Mouse (Mus musculus): Measurements from ENCODE around the gene Gm9821. TPM values are rescaled to one million over a fixed set of nuclear protein-coding genes. Genes with fewer than 3 reads are reported as not detected.
A peak's percentile ranks its signal among the peaks of the same experiment; 100 is the strongest.

Gene Gm9821
- polyA plus RNA-seq (2016; fragmentation: Nextera tagmentation; extraction: Ambion mirVana) = 0.33 and 0.56 TPM in 2 replicates

DNA sequence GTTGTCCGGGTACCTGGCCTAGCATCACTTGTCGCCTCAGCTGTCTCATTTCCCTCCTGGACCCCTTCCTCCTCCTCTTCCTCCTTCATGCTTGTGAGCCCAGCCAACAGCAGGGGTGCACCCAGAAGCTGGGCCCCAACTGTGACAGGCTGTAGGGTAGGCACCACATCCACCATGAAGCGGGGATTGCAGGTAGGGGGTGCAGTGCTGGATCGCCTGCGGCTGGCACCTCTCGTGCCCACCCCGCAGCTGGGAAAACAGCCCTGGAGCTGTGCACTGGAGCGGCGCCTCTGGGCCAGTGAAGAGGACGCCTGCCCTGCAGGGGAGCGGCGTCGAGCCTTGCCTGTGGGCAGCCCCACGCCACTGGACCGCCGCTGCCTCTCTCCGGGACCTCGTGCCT lies at the start of gene Gm9821:
Gm9821 (plus strand) TSS at position 221 of the 400 bp plus-strand sequence.
- H3K4me1 ChIP-seq = peaks cover 51% of the 10 kb centered on the region
- H3K4me3 ChIP-seq = no peak within 1 kb of the TSS
- H3K27ac ChIP-seq = peak within 1 kb of the TSS; percentile 59

DNA sequence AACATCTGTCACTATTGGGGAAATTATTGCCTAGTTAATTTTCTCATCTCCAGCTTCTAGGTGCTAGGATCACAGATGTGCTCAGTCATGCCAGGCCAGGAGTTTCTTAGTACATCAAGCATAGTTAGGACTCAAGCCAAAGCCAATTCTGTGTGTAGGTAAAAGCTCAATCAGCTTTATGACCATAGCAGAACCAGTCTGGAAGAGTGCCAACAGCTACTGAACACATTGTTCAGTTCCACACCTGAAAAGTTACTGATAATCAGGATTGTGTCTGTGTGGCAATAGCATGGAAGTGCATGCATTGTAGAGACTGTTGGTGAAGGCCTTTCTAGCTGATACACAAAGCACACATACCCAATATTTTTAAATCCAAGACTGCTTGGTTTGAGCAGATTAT lies 47.5 kb upstream of the Gm9821 start:
- Histone ChIP-seq H3K36me3 (peaks cover 54% of the 10 kb centered on the region), H3K27me3 (ENCODE audit: low read depth, poor library complexity, severe bottlenecking) (no peaks in the 10 kb centered on the region)

More for the DNA sequence above, at the start of gene Gm9821:
- peaks cover 38% of the 10 kb centered on the region for H3K36me3 ChIP-seq
- DNase-seq (ENCODE audit: low spot score) = no peak
- 89% methylated on average over 18 of the region's 18 CpGs for WGBS
- no peaks in the 10 kb centered on the region for H3K27me3 ChIP-seq (ENCODE audit: low read depth, poor library complexity, severe bottlenecking)
- H3K9me3 ChIP-seq (replicated peaks) = no peaks in the 10 kb centered on the region

DNA sequence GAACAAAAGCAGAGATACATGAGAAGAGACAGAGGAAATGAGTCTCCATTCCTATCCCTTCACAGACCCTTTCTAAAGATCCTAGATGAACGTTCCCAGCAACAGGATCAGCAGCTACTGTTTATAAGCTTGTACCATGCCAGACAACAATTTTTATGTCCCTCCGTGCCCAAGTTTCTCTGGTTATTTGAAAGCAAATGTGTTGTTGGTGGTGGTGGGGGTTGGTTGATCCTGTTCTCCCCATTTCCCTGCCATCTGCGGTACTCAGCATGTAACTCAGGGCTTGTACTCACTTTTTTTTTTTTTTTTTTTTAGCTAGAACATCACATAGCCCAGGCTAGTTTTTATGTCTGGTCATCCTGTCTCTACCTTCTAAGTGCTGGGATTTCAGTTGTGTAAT lies 46.4 kb upstream of the Gm9821 start:
- H3K4me1 ChIP-seq = no peaks in the 10 kb centered on the region
- H3K27ac ChIP-seq = no peak overlapping the region
- DNase-seq (ENCODE audit: low spot score) = no peak
- peaks cover 49% of the 10 kb centered on the region for H3K36me3 ChIP-seq
- H3K27me3 ChIP-seq (ENCODE audit: low read depth, poor library complexity, severe bottlenecking) = no peaks in the 10 kb centered on the region
- no peaks in the 10 kb centered on the region for H3K9me3 ChIP-seq (replicated peaks)
- 93% methylated on average over 3 of the region's 3 CpGs for WGBS
- no peak overlapping the region for H3K4me3 ChIP-seq

More for the DNA sequence above, 47.5 kb upstream of the Gm9821 start:
- H3K4me3 ChIP-seq = no peak overlapping the region
- DNase-seq (ENCODE audit: low spot score) = no peak
- no peaks in the 10 kb centered on the region for H3K9me3 ChIP-seq (replicated peaks)
- no peak overlapping the region for H3K27ac ChIP-seq
- H3K4me1 ChIP-seq = no peaks in the 10 kb centered on the region

DNA sequence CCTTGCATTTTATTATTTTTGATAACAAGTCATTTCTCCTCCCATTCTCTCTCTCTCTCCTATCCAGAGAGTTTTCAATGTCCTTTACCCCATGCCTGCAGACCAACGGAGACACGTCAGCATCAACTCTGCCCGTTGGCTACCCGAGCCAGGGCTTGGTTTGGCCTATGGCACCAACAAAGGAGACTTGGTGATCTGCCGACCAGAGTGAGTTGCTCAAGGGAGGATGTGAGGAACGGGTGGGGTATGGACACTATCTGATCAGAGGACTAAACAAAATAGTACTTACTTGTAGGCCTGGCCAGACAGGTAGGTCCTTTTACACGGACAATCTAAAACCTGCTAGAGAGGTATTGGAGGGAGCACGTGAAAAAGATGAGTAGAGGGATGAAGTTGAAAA lies 45.1 kb upstream of the Gm9821 start:
- no peak overlapping the region for H3K27ac ChIP-seq
- DNase-seq (ENCODE audit: low spot score) = no peak
- no peaks in the 10 kb centered on the region for H3K9me3 ChIP-seq (replicated peaks)
- H3K36me3 ChIP-seq = peaks cover 47% of the 10 kb centered on the region
- H3K4me3 ChIP-seq = no peak overlapping the region
- WGBS = 93% methylated on average over 8 of the region's 8 CpGs
- no peaks in the 10 kb centered on the region for H3K4me1 ChIP-seq
- H3K27me3 ChIP-seq (ENCODE audit: low read depth, poor library complexity, severe bottlenecking) = no peaks in the 10 kb centered on the region

DNA sequence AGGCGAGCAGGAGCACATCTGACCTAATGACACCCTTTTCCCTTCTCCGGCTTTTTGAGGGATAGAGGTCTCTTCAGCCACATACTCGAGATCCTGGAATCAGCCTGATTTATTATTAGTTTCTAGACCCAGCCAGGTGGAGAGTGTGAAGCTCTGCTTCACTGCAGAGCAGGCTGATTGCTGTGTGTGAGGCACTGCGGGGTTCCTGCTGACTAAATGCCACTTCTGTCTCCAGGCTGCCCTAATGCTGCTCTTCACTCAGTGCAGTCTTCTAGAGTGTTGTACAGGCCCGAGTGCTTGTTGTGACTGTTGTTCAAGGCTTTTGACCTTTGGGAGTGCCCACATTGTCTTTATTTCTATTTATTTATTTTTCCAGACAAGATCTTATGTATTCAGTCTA lies 43.2 kb upstream of the Gm9821 start:
- no peak for DNase-seq (ENCODE audit: low spot score)
- 67% methylated on average over 5 of the region's 5 CpGs for WGBS
- Histone ChIP-seq H3K9me3 (replicated peaks) (no peaks in the 10 kb centered on the region), H3K36me3 (peaks cover 62% of the 10 kb centered on the region), H3K4me1 (no peaks in the 10 kb centered on the region), H3K27me3 (ENCODE audit: low read depth, poor library complexity, severe bottlenecking) (no peaks in the 10 kb centered on the region), H3K4me3 (no peak overlapping the region), H3K27ac (no peak overlapping the region)

DNA sequence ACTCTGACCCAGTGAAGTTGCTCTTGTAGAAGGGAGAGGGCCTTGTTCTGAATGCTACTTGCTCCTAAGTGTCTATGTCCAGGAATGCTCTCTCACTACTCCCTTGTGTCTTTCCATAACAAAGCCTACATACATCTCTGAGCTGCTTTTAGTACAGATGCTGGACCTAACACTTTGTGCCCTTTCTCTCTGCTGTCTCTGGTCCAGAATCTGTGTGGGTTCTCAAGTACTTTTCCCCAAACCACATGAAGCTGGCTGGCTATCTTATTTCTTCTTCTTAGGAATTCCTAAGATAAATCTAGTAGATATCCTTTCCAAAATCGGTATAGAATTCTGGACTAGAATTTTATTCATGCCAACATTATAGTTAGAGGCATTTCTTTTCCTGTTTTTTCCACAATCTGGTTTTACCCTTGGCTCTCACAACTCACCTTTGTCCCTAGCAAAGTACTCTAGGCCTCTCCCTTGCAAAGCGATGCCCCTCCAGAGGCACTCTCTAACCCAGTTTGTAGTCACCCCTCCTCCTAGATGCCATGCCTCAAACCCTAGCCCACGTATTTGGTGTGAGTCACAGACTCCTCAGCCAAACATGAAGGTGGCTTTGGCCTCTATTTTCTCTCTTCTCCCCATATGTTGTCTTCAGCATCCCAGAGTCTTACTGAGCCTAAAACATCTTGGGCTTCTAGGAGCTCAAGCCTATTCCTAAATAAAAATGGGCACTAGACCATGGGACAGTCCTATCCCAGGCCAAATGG lies 42.2 kb upstream of the Gm9821 start:
- Histone ChIP-seq H3K4me3 (no peak overlapping the region), H3K36me3 (peaks cover 58% of the 10 kb centered on the region), H3K27ac (no peak overlapping the region), H3K27me3 (ENCODE audit: low read depth, poor library complexity, severe bottlenecking) (no peaks in the 10 kb centered on the region), H3K9me3 (replicated peaks) (no peaks in the 10 kb centered on the region), H3K4me1 (no peaks in the 10 kb centered on the region)
- 90% methylated on average over 3 of the region's 3 CpGs for WGBS
- DNase-seq (ENCODE audit: low spot score) = no peak

DNA sequence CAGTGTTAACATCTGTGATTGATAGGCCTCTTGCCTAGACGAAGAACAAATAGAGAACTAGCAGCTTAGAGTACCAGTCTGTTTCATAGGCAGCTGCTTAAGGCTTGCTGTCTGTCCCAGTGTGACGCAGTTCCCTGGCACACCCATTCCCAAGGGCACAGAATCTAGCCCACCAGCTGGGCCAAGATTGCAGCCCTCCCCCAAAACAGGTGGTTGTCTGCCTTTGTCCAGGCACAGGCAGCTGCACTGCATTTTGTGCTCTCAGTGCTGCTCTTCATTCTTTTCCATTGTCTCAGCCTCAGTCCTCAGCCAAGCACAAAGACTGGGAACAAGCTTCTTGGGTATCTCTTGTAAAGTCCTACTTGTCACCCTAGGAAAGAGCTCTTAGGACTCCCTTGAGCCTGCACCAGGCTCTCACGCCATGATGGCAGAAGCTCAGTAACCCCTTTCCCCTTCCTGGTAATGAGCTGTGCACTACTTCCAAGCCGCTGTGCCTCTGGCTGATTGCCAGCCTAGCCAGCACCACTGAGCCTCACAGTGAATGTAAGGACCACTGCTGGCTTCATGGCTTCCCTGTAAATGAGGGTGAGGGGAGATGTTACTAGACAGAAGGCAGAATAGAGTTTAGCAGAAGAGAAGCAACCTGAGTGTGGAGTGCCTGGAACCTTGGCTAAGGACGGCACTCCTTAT lies 40.7 kb upstream of the Gm9821 start:
- Histone ChIP-seq H3K9me3 (replicated peaks) (no peaks in the 10 kb centered on the region), H3K4me3 (no peak overlapping the region), H3K36me3 (peaks cover 65% of the 10 kb centered on the region), H3K27me3 (ENCODE audit: low read depth, poor library complexity, severe bottlenecking) (no peaks in the 10 kb centered on the region), H3K4me1 (no peaks in the 10 kb centered on the region), H3K27ac (no peak overlapping the region; the same call in 1 of the 2 replicates)
- no peak for DNase-seq (ENCODE audit: low spot score)
- 85% methylated on average over 5 of the region's 5 CpGs for WGBS

DNA sequence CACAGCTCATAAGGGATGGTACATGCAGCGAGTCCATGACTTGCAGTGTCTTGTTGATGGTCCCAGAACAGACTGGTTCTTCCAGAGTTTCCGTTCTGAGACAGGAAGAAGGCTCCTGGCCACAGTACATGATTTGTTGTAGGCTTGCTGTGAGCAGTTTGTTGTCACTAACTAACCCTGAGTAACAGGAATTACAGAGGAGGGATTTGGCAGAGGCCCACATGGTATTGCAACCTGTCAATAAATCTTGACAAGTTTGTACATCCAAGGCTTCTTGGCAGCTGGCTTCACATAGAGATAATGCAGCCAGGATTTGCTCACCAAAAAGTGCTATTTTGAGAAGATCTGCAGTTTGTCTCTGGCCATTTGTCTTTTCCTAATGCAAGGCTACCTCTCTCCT lies 39.4 kb upstream of the Gm9821 start:
- Histone ChIP-seq H3K4me3 (no peak overlapping the region), H3K27ac (no peak overlapping the region), H3K9me3 (replicated peaks) (no peaks in the 10 kb centered on the region), H3K4me1 (no peaks in the 10 kb centered on the region), H3K36me3 (peaks cover 65% of the 10 kb centered on the region), H3K27me3 (ENCODE audit: low read depth, poor library complexity, severe bottlenecking) (no peaks in the 10 kb centered on the region)
- WGBS = 93% methylated on average over 2 of the region's 2 CpGs
- no peak for DNase-seq (ENCODE audit: low spot score)

DNA sequence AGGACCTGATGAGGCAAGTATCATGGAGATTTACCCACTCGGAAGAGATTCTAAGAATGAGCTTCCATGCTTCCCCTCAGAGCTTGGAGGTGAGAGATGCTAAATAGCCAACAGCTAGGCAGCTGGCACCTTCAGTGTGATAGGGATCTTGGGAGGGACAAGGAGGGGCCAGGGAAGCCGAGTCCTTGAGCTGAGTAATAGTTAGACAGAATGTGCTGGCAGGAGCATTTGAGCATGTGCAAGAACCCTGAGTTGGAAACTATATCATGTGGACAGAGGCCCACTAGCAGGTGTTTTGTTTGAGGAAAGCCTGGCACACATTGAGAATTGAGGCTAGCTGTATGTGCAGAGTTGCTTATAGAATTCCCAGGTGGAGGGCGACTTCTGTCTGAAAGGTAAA lies 32.9 kb upstream of the Gm9821 start:
- Histone ChIP-seq H3K27ac (no peak overlapping the region), H3K4me1 (no peaks in the 10 kb centered on the region), H3K36me3 (peaks cover 94% of the 10 kb centered on the region), H3K9me3 (replicated peaks) (no peaks in the 10 kb centered on the region), H3K4me3 (no peak overlapping the region), H3K27me3 (ENCODE audit: low read depth, poor library complexity, severe bottlenecking) (no peaks in the 10 kb centered on the region)
- 78% methylated on average over 3 of the region's 3 CpGs for WGBS
- no peak for DNase-seq (ENCODE audit: low spot score)

DNA sequence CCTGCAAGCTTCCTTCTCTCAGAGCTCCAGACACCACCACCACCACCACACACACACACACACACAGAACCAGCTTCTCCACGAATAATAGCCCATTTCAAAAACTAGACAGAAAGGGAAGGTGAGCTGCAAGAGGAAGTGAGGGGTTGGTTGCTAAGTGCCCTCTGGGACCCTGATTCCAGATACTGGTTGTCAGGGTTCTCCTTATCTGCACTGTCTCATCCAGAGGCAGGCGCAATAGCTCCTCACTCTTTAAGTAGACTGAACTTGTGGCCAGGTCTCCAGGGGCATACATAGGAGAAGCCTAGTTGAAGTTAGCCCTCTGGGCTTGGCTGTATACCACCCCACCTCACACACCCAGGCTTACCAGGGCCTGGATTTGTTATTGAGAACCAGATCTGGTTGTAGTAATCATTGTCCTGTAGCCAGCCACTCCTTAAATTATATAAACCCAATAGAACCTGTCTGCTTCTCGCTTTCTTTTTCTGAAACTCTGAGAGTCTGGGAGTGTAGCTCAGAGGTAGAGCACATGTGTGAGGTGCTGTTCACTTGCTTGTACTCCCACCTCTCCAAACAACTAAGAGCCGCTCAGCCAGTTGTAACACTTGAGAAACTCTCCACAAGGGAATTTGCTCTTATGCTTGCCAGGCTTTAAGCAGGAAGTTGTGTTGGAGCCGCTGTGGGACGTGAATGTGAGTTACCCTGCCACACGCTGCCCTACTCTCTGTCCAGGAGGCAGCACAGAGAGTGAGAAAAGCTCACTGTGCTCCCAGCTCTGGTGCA lies 32.0 kb upstream of the Gm9821 start:
- DNase-seq (ENCODE audit: low spot score) = no peak
- 85% methylated on average over 7 of the region's 7 CpGs for WGBS
- no peaks in the 10 kb centered on the region for H3K27me3 ChIP-seq (ENCODE audit: low read depth, poor library complexity, severe bottlenecking)
- no peaks in the 10 kb centered on the region for H3K4me1 ChIP-seq
- H3K27ac ChIP-seq = no peak overlapping the region
- no peak overlapping the region for H3K4me3 ChIP-seq
- H3K9me3 ChIP-seq (replicated peaks) = no peaks in the 10 kb centered on the region
- peaks cover 97% of the 10 kb centered on the region for H3K36me3 ChIP-seq

DNA sequence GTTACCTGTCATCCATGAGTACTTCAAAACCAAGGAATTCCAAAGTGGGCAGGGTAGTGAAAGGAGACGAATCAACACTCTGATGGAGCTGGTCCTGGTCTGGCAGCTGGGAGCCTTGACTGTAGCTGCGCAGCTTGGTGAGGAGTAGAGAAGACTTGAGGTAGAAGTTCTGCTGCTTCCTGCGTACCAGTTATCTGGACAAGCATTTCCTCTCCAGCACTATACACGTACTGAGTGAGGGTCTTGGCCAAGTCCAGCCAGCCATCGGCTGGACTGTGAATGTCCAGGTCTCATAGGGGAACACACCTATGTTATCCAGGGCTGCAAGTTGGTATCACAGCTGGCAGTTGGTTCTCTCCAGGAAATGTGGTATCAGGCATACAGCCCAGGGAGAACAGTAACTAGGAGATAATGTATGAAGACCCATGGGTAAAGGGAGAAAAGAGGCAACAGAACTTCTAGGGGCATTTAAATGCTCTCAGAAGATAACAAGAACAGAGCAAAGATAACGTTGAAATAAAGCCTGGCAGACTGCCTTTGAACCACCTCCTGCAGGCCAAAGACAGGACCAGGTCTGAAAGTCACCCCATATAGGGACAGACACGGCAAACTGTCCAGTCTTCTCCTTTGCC lies 29.0 kb upstream of the Gm9821 start:
- no peak for DNase-seq (ENCODE audit: low spot score)
- H3K4me3 ChIP-seq = no peak overlapping the region
- peaks cover 18% of the 10 kb centered on the region for H3K27me3 ChIP-seq (ENCODE audit: low read depth, poor library complexity, severe bottlenecking)
- H3K36me3 ChIP-seq = peaks cover 74% of the 10 kb centered on the region
- 89% methylated on average over 7 of the region's 7 CpGs for WGBS
- H3K9me3 ChIP-seq (replicated peaks) = no peaks in the 10 kb centered on the region
- peaks cover 3% of the 10 kb centered on the region for H3K4me1 ChIP-seq
- H3K27ac ChIP-seq = no peak overlapping the region

DNA sequence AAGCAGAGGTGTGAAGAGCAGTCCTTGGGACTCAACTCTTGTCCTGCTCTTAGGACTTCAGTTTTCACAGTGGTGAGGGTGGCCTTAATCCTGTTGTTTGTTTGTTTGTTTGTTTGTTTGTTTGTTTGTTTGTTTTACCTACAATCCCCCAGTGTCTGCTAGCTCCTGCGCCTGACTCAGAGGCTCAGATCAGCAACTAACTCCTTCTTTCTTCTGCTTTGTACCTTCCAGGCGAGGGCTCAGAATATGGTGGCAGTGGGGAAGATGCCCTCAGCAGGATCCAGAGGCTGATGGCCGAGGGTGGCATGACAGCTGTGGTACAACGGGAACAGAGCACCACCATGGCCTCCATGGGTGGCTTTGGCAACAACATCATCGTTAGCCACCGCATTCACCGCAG lies 28.4 kb upstream of the Gm9821 start:
- Histone ChIP-seq H3K27me3 (ENCODE audit: low read depth, poor library complexity, severe bottlenecking) (peaks cover 25% of the 10 kb centered on the region), H3K36me3 (peaks cover 68% of the 10 kb centered on the region), H3K9me3 (replicated peaks) (no peaks in the 10 kb centered on the region), H3K4me1 (peaks cover 9% of the 10 kb centered on the region), H3K4me3 (no peak overlapping the region), H3K27ac (no peak overlapping the region)
- no peak for DNase-seq (ENCODE audit: low spot score)
- 90% methylated on average over 7 of the region's 7 CpGs for WGBS

All from limb, embryonic 10.5 days (tissue).